Mouse (Mus musculus) stomach, postnatal 0 days (tissue): ENCODE measurements around the gene Mpl.

ENCODE experiments used
- CTCF ChIP-seq: IDR thresholded peaks from 2 replicates; pipeline ENCODE4 v1.5.1; 2016; ENCODE audit warnings: antibody characterized with exemption, low read depth, mild to moderate bottlenecking, moderate library complexity
- EP300 ChIP-seq: optimal IDR thresholded peaks from 2 replicates; pipeline ENCODE3; 2016; ENCODE audit warnings: antibody characterized with exemption

DNA sequence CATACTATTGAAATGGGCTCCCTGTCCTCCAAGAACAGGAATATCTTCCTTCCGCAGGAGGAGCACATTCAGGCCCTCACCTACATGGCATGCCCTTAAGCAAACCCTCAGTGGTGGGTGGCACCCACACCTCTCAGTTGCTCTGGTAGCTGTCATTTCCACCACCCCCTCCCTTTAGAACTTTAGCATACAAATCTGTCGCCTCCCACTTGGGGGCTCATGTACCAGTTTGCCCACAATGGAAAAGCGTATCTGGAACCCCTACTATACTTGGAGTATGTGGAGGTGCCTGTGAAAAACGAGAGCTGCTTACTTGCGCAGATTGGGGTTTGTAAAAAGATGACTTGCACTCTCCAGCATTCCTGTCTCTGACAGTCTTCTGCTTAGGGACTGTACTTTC is 41.0 kb downstream of the Mpl start:
- TF ChIP-seq EP300 (no peak), CTCF (no peak)
